Mouse (Mus musculus) frontal cortex, adult 2 months (tissue): ENCODE measurements around the gene Cdc42ep3. TPM values are rescaled to one million over a fixed set of nuclear protein-coding genes. Genes with fewer than 3 reads are reported as not detected.

Source experiments
- DNase-seq, 2 experiments: peaks; one replicate each; pipeline ENCODE4 v3.0.0; 2022; ENCODE audit warnings: low spot score in 1 of 2; ENCODE audit errors: extremely low spot score in 1 of 2
- polyA plus RNA-seq: library from polyadenylated mRNA; depleted of rRNA; stranded (reverse); fragments of >200 nt; gene quantifications from 2 replicates; pipeline ENCODE4 v1.2.3, GENCODE M21; 2012

The Cdc42ep3 gene
- polyA plus RNA-seq, 1 experiment = 22.3 TPM

DNA sequence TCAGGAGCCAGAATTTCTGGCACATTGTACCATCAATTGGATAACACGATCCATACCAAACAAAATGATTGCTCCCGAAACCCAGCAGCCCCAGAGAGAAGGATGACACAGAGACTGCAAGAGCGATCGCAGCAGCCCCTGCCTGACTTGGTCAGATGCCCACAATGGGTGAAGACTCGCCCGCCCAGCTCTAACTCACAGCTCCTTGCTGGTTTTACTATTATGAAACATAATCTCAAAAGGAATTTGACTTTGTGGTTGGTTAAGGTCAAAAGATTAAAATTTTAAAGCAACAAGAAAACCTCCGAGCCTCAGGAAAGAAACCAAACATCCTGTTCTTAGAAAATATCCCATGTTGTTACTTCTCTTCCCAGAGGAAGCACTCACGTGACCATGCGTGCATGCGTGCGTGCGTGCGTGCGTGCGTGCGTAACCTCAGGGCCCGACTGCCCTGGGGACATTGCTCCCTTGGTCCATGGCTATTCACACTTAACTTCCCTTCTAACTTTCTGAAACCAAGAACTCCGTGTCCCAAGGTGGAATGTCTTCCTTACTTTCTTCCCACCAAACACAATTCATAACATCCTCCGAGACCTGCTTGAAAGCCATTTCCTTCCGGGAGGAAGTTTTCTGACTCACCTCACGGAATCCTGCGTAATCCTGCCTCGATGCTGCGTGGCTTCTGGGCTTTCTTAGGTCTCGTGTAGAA, 9.7 kb downstream of the Cdc42ep3 start:
- no peak for DNase-seq

DNA sequence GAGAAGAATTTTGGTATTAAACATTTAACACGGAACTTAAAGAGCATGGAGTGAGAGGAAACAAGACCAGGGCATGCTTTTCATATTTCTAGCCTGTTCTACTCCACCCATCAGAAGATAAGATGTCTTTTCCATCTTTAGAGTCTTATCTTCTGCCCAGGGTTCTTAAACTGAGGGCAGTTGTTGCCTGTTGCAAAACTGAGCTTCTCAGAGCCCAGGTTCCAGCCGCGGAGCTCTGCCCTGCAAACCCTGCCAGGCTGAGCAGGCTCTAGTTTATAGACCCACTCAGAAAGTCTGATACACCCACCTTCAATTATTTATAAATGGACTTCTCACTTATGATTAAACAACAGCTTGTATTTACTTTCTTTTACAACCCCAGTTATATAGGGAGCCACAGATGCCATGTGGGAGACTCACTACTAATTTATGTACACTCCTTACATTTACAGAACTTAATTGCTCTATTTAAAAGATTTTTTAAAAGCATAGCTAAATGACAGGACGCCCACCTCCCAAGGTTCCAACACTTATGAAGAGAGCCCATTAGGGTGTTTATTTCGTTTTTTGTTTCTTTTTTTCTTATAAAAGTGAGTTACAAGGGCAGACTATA, 11.5 kb downstream of the Cdc42ep3 start:
- no peak for DNase-seq

DNA sequence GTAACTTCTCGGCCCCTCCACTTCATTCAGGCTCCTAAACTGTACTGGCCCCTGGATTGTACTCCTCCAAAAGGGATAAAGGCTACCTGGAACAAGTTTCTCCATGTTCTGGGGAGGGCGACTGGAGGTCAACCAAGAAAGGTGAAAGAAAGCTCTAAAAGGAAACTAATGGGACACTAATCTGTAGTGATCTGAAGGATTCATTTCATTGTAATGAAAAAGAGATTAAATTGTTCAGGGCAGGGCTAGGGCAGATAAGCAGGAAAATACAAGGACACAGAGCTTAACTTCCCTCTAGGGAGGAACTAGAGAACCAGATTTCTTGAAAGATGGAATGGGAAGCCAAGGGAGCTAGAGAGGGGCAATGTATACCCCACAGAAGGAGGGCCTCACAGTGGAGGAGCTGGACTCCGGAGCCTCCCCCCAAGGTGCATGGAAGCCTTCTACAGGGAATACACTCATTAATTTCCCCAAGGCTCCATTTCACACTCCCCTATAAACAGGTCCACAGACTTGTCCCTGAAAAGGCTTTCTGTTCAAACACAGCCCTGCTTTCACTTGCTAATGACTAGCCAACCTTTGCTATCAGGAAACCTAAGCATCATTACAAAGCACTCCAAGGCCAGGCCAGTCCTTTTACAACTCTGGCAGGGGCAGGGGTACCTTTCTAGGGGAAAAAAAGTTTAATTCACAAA, 12.1 kb downstream of the Cdc42ep3 start:
- no peak for DNase-seq

DNA sequence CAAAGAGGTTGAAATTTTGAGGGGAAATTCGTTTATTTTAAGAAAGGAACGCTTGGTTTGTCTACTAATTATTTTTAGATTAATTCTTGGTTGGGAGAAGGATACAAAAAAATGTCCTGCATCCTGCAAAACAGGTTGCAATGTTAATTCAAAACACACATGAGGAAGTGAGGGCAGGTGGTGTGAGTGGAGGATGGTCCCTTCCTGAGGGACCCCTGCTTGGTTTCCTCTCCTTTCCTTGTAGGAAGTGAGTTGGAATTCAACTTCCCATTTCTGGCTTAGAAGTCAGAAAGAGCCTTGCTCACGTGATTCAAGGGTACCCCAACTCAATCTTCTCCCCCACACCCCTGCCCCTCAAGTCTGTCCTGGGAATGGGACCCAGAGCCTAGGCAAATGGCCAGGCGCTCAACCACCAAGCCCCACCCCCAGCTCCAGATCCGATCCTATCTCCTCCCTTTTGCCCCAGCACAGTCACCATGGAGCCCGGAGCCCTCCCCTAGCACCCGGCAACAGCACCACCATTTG, 12.9 kb downstream of the Cdc42ep3 start:
- no peak for DNase-seq

DNA sequence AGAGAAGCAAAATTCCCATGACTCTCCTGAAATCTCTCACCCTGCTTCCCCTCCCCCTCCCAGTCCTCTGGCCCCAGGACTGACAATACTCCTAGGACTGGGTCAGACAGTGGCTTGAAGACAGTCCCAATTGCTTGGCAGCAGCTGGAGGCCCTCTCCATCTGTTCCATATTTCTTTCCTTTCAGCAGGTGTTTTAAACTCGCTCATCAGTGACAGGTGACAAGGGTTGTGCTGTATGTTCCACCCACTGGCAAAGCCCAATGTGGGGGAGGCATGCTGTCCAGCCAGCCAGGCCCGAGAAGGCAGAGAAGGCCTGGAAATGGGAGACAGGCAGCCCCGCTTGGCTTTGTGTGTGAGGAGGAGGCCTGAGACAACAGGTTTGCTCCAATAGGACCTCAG, 17.4 kb downstream of the Cdc42ep3 start:
- no peak for DNase-seq

DNA sequence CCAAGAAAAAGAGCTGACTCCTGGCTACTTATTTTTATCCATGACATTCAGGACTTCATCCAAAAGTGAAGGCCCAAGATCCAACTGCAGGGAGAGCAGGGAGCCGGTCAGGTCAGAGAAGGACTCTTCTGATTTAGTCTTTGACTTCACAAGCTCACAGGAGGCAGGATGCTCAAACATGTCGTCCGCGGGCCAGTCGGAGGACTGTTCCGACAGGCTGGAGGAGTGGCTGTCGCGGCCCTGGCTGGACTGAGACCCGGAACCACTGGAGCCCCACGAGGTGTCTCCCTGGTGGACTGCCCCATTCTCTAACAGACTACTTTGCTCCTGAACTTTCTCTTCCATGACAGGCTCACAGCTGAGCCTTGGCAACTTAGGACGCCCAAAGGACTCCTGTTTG, 20.2 kb downstream of the Cdc42ep3 start:
- DNase-seq = no peak

DNA sequence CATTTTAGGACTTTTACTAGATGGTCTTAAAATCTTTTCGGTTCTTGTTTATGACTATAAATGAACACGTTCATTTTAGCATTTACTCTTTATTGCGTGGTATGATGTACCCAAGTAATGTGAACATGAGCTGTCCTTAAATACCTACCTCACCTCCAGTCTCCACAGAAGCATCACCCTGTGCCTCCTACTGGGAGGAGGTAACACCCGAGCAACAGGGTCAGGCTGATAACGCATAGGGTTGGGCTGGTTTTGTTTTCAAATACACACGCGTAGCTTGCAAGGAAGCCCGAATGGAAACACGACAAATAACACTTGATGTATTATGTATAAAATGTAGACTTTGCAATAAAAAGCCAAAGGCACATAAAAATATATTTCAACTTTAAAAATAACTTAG, 21.2 kb downstream of the Cdc42ep3 start:
- DNase-seq = no peak

DNA sequence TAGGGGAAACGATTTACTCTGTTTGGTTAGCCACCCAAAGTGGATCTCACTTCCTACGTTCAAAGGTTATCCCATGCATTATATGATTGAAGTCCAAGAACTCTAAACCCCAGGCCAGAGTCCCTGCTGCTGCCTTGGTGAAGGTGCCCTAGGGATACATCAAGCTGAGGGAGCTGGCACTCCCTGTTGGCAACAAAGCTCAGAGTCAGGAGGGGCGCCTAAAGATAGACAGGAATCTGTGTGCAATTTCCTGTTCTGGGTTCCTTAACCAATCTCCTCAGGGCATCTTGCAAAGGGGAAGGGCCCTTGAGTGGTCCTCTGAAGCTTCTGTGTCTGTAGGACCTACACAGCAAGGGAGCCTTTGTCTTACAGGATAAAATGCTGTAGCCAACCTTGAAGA, 22.0 kb downstream of the Cdc42ep3 start:
- no peak for DNase-seq

DNA sequence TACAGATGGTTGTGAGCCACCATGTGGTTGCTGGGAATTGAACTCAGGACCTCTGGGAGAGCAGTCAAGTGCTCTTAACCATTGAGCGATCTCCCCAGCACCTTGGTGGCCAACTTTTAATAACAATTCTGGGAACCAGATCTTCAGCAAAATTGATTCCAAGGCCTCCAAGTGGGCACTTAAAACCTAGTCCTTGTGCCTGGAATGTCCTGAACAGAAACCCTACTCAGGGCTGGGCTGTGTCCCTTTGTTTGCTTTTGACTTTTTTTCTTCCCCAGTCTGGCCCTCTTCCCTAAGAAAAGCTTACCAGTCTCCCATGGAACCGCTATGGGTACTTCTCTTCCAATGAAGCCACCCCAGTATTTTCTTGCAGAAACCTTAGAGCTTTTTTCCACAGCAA, 24.5 kb downstream of the Cdc42ep3 start:
- no peak for DNase-seq

DNA sequence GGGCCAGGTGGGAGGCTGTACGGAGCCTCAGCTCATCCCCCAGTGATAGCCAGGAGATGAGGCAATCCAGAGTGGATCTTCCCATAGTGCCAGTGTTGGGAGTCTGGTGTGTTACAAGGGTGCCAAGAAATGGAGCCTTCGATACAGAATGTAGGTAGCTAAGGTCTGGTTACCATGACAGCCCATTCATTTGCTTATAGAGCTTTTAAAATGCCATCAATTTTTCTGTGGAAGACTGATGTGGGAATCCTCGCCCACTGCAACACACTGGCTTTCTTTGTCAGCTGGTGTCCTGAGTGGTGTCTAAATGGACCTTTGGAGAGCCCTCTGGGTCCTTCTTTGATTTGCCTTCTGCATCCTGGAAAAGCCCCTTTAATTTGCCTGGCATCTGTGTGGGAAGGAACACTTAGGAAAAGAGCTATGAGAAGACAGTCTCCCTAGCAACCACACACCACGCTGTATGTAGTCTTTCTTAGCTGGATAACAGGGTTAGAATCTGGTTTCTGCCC, 28.0 kb downstream of the Cdc42ep3 start:
- DNase-seq = peak; percentile 33 to 60

DNA sequence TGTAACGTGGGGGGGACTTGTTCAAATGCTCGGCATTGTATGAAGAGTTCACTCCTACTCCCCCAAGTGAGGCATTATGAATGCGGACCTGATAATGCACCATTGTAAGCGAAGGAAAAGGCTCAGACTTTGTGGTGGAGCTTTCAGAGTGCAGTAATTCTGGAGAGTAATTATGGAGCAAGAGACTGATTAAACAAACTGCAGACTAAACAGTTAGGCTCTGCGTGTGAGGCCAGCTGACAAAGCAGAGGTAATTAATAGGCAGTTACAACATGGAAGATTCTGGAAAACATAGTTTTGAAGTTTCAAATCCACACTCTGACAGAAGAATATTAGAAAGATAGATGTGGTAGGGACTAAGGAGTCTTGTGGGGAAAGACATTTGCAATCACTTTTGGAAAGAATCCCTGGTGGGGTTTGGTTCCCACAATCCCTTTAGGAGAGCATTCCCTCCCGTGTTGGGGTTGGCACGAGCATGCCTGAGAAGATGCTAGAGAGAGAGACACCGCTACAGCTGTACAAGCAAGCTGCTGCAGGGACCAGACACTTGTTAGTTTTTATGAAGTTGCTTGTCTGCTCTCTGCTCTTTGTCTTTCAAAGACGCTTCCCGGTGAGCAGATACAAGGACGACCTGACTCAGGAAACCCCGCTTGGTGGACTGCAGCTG, 37.7 kb downstream of the Cdc42ep3 start:
- no peak for DNase-seq

DNA sequence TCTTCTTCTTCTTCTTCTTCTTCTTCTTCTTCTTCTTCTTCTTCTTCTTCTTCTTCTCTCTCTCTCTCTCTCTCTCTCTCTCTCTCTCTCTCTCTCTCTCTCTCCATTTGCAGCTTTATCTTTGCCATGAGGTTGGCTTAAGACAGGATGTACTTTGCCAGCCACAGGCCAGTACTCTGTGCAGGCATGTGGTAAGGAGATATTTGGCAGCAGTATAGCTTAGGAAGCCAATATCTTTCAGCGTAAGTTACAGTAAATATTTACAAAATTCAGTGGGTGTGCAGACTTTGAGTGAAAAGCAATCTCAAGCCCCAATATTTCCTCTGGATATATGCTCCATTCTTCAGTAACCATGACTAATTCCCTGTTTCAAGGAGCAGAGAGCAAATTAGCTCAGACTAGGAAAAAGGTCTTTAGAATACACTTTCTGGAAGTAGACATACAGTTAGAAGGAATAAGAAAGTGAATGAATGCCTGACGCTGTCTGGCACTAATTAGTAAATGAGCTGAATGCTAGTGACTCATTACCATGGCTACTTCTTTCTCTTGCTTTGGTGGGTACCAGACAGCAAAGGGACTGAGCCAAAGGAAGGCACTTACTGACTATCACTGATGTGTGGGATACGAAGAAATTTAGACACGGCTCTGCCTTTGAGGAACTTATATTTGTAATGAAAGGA, 39.3 kb downstream of the Cdc42ep3 start:
- DNase-seq = no peak

DNA sequence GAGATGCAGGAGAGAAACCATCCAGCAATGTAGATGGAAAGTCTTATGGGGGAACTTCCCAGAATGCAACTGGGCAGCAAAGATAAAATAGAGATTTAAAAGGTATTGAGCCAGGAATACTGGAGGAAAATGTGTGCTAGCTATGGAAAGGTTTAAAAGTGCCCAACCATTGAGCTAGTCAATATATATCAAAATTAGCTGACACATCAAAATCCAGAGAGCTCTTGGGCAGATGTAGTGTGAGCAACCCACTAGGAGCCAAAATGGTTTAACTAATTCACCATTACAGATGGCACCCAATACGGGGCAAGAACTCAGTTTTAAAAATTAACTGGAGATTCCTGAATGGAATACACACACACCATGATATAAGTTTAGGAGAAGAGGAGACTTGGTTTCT, 44.4 kb downstream of the Cdc42ep3 start:
- no peak for DNase-seq

DNA sequence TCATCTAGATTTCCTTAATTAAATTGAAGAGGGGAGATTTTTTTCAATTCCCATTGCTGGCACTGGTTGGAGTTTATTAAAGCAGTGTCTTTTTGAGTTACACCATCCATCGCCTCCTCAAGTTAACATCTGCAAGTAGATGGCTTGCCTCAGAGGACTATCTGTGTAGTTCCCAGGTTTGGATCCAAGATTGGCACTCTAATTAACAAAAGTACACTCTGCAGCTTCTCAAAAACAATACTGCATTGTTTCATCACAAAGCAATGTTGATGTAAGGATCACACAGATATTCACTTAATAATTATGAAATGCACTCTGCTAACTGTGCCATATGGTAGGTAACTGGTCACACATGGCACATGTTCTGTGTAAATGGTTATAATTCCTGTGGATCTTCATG, 45.4 kb downstream of the Cdc42ep3 start:
- DNase-seq = no peak

DNA sequence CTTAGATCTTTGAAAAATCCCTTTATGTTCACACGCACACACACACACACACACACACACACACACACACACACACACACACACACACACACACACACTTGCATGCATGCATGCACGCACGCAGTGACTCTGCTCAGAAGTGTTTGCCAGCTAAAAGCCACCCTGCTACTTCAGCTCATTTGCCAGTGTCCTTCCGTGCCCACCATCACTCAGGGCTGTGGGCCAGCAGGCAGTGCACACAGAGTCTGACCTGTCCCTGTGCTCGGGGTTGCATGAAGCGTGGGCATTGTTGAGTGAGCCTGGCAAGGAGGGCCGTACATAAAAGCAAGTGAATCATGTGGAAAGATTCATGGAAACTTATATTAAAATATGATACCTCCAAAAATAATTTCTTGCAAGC, 49.2 kb downstream of the Cdc42ep3 start:
- no peak for DNase-seq

DNA sequence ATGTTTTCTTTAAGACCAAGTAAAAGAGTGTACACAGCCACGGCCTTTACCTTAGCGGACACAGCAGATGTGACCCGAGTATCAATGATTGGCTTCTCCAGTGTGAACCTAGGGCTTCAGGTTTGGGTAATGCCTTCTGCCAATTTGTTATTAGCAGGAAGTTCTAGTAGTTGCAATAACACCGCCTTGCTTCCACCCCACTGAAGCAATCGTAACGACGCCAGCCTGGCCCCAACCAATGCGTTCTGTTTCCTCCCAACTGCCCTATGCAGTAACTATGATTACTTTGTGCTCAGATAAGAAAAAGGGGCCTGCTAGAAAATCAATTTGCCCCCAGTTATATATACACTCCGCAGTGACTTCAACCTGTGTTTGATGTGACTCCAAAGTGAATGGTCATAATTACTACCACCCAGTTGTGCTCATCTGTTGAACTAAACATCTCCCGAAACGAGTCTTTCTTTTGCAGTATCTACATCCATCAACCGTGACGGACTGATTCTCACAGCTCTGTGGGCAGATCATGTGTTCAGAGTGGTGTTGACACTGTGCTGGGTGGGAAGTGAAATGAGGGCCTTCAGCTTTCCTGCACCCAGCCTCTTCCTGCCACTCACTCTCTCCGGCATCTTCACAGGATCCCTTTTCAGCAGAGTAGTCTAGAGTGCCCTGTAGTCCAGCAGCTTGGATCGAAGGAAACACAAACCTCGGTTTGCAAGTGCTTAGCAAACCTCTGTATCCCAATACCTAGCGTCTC, 51.0 kb downstream of the Cdc42ep3 start:
- no peak for DNase-seq

DNA sequence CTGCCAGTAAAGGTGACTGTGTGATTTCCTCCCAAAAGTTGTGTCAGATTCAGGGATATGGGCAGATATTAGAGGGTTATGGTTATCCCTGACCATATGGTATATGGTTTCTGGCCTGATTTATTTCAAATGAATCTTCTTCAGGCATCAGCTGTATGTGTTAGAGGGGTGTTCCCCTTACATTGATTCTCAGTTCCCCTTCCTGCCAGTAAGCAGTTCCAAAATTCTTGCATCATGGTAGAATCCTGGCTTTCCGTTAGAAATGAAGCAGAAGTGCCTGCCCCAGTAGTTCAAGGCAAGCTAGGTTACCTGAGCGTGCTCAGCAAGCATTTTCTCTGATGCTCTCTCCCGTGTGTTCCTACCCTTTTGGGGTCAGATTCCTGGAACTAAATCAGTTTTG, 51.7 kb downstream of the Cdc42ep3 start:
- no peak for DNase-seq

DNA sequence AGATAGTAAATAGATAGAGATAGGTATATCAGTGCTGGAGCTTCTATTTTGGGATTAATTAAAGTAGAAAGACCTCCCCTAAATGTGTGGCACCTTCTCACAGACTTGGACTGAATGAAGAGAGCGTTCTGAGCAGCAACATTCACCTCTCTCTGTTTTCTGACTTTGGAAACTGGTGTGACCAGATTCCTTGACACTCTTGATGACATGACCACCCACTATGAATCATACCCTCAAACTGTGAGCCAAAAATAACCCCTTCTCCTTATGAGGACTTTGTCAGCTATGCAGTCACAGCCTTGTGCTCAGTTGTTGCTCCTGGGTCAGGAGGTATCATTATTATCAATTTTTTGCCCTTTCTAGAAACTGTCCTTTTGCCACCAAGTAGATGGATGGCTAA, 55.0 kb downstream of the Cdc42ep3 start:
- DNase-seq = no peak

DNA sequence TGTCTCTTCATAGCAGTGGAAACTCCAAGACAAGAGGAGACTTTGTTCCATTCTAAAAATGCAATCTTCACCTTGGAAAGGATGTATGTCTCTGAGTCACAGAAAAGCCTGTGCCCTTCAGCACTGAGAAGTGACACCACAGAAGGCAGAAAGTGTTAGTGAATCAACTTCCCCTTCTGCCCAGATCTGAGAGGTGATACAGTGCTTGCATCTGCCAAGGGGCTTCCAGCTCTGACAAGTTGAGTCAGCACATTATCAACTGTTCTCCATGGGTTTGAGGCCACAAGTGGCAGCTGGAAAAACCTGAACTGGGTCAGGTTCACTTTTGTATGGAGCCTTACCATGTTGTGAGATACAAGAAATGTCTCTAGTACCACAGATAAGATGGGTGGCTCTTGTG, 55.9 kb downstream of the Cdc42ep3 start:
- DNase-seq = no peak

DNA sequence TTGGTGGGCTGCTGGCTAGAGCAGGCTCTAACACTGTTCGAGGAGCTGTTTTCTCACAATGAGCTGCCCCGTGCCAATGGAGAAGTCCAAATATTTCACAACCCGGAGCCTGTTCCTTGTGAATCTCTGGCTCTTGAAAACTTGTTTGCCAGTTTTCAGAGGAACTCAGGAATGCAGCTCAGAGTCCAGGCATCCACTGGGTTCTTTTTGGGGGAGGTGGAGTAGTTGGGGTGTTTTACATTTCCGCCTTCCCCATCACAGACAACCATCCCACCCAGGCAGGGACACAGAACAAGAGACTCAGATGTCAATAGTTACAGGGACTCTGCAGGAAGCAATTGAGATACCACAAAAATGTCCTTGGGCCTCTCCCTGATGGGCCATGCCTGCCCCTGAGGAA, 59.0 kb downstream of the Cdc42ep3 start:
- no peak for DNase-seq
